Mouse (Mus musculus) ES-E14 (cell line): ENCODE results near the gene Nol12. TPM values are rescaled to one million over a fixed set of nuclear protein-coding genes. Genes with fewer than 3 reads are reported as not detected.

Experiments
- DNase-seq: peaks from one replicate; pipeline ENCODE4 v3.0.0-alpha.2; 2013; ENCODE audit warnings: low read depth, low spot score
- H3K27ac ChIP-seq: 2 replicates; pipeline ENCODE4 v1.5.1; 2012; ENCODE audit warnings: low read depth, mild to moderate bottlenecking, low read length, moderate library complexity, mixed read lengths; ENCODE audit not compliant: poor library complexity, insufficient read depth, severe bottlenecking
- H3K36me3 ChIP-seq: 2 replicates; pipeline ENCODE4 v1.6.1; 2012; ENCODE audit warnings: mild to moderate bottlenecking, low read length, moderate library complexity, mixed read lengths; ENCODE audit not compliant: control insufficient read depth, poor library complexity, insufficient read depth, severe bottlenecking
- H3K4me1 ChIP-seq, 2 experiments: fragments of 150-350 bp in 1 of 2; sonication (generic) in 1 of 2; 2 replicates each; pipeline ENCODE4 v1.6.1; 2012; ENCODE audit warnings: low read length in 2 of 2, mild to moderate bottlenecking in 1 of 2, mixed read lengths in 1 of 2; ENCODE audit not compliant: control insufficient read depth in 2 of 2, insufficient read depth in 2 of 2, poor library complexity in 1 of 2
- H3K4me3 ChIP-seq, 2 experiments: fragments of 150-350 bp in 1 of 2; sonication (generic) in 1 of 2; 2 replicates each; pipeline ENCODE4 v1.5.1; 2012; ENCODE audit warnings: low read length in 2 of 2, low read depth in 1 of 2, mild to moderate bottlenecking in 1 of 2, mixed read lengths in 1 of 2; ENCODE audit not compliant: insufficient read depth in 1 of 2, poor library complexity in 1 of 2, severe bottlenecking in 1 of 2
- H3K9ac ChIP-seq: 2 replicates; pipeline ENCODE4 v1.6.1; 2012; ENCODE audit warnings: low read depth, mild to moderate bottlenecking, low read length, mixed read lengths; ENCODE audit not compliant: poor library complexity, insufficient read depth, severe bottlenecking
- H3K9me3 ChIP-seq: fragments of 150-350 bp; sonication (generic); 2 replicates; pipeline ENCODE4 v1.6.1; 2012; ENCODE audit warnings: low read depth, mild to moderate bottlenecking, low read length; ENCODE audit not compliant: control insufficient read depth, insufficient read depth
- CHD2 ChIP-seq: IDR thresholded peaks from 2 replicates; pipeline ENCODE4 v1.6.1; 2014; ENCODE audit warnings: mild to moderate bottlenecking, low read depth, low read length, inconsistent platforms
- HCFC1 ChIP-seq: IDR thresholded peaks from 2 replicates; pipeline ENCODE4 v1.6.1; 2012; ENCODE audit warnings: low read length, inconsistent platforms, borderline replicate concordance; ENCODE audit not compliant: insufficient read depth
- MAFK ChIP-seq: IDR thresholded peaks from 2 replicates; pipeline ENCODE4 v1.6.1; 2014; ENCODE audit warnings: mild to moderate bottlenecking, low read depth, low read length, inconsistent platforms; ENCODE audit not compliant: insufficient read depth
- ZC3H11A ChIP-seq: IDR thresholded peaks from 2 replicates; pipeline ENCODE4 v1.6.1; 2012; ENCODE audit warnings: low read depth, mild to moderate bottlenecking, inconsistent platforms, low read length, borderline replicate concordance
- ZNF384 ChIP-seq: IDR thresholded peaks from 2 replicates; pipeline ENCODE4 v1.6.1; 2012; ENCODE audit warnings: low read depth, low read length, inconsistent platforms
- in situ Hi-C, 2 experiments: fragments of 600-800 bp; cut with MboI; formaldehyde crosslinking; loops; one replicate each; pipeline ENCODE4 v1.15.1; 2025; ENCODE audit warnings: low sequenced_read_pairs in 2 of 2, inconsistent platforms in 1 of 2; ENCODE audit not compliant: unreplicated experiment in 2 of 2
- total RNA-seq: library from RNA; depleted of rRNA; stranded (reverse); fragments of 300-350 nt; gene quantifications from 2 replicates; pipeline ENCODE4 v1.2.3, GENCODE M21; 2012

The Nol12 gene
- total RNA-seq, 1 experiment = 26.6 TPM

- Histone ChIP-seq H3K27ac (no peak overlapping the region), H3K36me3 (peaks cover 24% of the 10 kb centered on the region; the same call in 1 of the 2 replicates), H3K9me3 (no peaks in the 10 kb centered on the region), H3K9ac (peak overlapping the region; percentile 86; the same call in 1 of the 2 replicates), H3K4me3 (peak overlapping the region; percentile 85 to 92), H3K4me1 (peaks cover 0 to 14% of the 10 kb centered on the region in 2 experiments; a peak in 1 of 4 replicates)
- TF ChIP-seq MAFK (no peak), HCFC1 (no peak), ZNF384 (no peak), ZC3H11A (no peak), CHD2 (no peak)
- in situ Hi-C loops = no loop called here
- DNase-seq = no peak
Observed at GRCm38 (mm10) chr15:78914823-78915659, 19.7 kb upstream of the Nol12 start.

GRCm38 (mm10) chr15:78915660-78916017 lies 19.1 kb upstream of the Nol12 start:
- Histone ChIP-seq H3K27ac (no peak overlapping the region), H3K9me3 (no peaks in the 10 kb centered on the region), H3K4me1 (peaks cover 0 to 14% of the 10 kb centered on the region in 2 experiments; a peak in 1 of 4 replicates), H3K36me3 (peaks cover 22% of the 10 kb centered on the region; the same call in 1 of the 2 replicates), H3K4me3 (no peak overlapping the region), H3K9ac (peak overlapping the region; percentile 1; the same call in 1 of the 2 replicates)
- TF ChIP-seq ZC3H11A (no peak; the same call in 1 of the 2 replicates), HCFC1 (no peak), ZNF384 (no peak), CHD2 (no peak), MAFK (no peak)
- DNase-seq = no peak
- in situ Hi-C loops = no loop called here

GRCm38 (mm10) chr15:78916052-78916826 lies 18.5 kb upstream of the Nol12 start:
- in situ Hi-C loops = no loop called here
- H3K27ac ChIP-seq = no peak overlapping the region
- peak overlapping the region; percentile 1; the same call in 1 of the 2 replicates for H3K9ac ChIP-seq
- peaks cover 19% of the 10 kb centered on the region; the same call in 1 of the 2 replicates for H3K36me3 ChIP-seq
- TF ChIP-seq ZNF384 (no peak), ZC3H11A (no peak), MAFK (no peak), HCFC1 (no peak), CHD2 (no peak)
- no peak for DNase-seq
- no peak overlapping the region for H3K4me3 ChIP-seq
- H3K9me3 ChIP-seq = no peaks in the 10 kb centered on the region
- peaks cover 0 to 14% of the 10 kb centered on the region in 2 experiments; a peak in 1 of 4 replicates for H3K4me1 ChIP-seq

GRCm38 (mm10) chr15:78918126-78918525 lies 16.6 kb upstream of the Nol12 start:
- no peak for TF ChIP-seq MAFK
- H3K9me3 ChIP-seq = no peaks in the 10 kb centered on the region
- peaks cover 0 to 14% of the 10 kb centered on the region in 2 experiments; a peak in 1 of 4 replicates for H3K4me1 ChIP-seq
- no peak for DNase-seq
- no peak overlapping the region for H3K27ac ChIP-seq
- in situ Hi-C loops = no loop called here
- H3K4me3 ChIP-seq = no peak overlapping the region
- H3K36me3 ChIP-seq = peaks cover 18% of the 10 kb centered on the region; the same call in 1 of the 2 replicates
- no peak overlapping the region for H3K9ac ChIP-seq
